Mouse (Mus musculus) bone marrow, adult 2 months (tissue): Measurements from ENCODE around the gene Ntrk3.

Experiments used
- CTCF ChIP-seq: fragments of 200-500 bp; IDR thresholded peaks from 2 replicates; pipeline ENCODE4 v1.5.1; 2011; ENCODE audit warnings: low read length, control low read depth; ENCODE audit not compliant: control insufficient read depth, insufficient read depth
- POLR2A ChIP-seq: fragments of 200-500 bp; IDR thresholded peaks from 2 replicates; pipeline ENCODE4 v1.6.1; 2011; ENCODE audit warnings: low read depth, mild to moderate bottlenecking, control low read depth, low read length, borderline replicate concordance; ENCODE audit not compliant: control insufficient read depth

- TF ChIP-seq POLR2A (no peak), CTCF (no peak)
These were observed 27.4 kb upstream of the Ntrk3 start for GRCm38 (mm10) chr7:78765215-78765631.
